Mouse (Mus musculus): ENCODE measurements around the gene Dlg2. TPM values are rescaled to one million over a fixed set of nuclear protein-coding genes. Genes with fewer than 3 reads are reported as not detected.

Dlg2 gene
- polyA plus RNA-seq, 1 experiment: 1.7 TPM

DNA sequence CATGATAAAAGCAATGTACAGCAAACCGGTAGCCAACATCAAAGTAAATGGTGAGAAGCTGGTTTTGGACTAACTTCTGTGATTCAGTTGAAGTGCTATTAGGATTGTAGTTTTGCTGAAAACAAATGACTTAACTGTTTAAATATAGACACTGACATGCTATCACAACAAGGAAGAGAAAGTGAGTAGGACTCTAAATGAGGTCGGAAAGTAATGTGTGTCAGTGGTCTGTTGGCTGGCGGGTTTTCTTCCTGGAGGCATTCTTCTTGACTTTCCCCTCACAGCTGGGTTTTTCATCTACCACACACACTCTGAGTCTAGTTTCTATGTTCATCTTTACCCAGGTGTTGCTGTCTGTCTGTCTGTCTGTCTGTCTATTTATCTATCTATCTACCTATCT, 1771.1 kb downstream of the Dlg2 start:
- Histone ChIP-seq H3K4me1 (ENCODE audit: control insufficient read depth, insufficient read depth, insufficient read length) (no peaks in the 10 kb centered on the region), H3K4me3 (ENCODE audit: extremely low read depth, insufficient read depth, insufficient read length) (no peak overlapping the region), H3K27ac (ENCODE audit: insufficient read depth, low read length) (no peak overlapping the region), H3K36me3 (ENCODE audit: control insufficient read depth, insufficient read depth, low read length) (no peaks in the 10 kb centered on the region), H3K27me3 (ENCODE audit: control insufficient read depth, insufficient read depth, low read length) (no peaks in the 10 kb centered on the region)
- no peak for DNase-seq (ENCODE audit: low read depth in 1 of 2, low spot score in 2 of 2)
- no peak for TF ChIP-seq POLR2A (IDR thresholded peaks at IDR 0.05; ENCODE audit: low read depth, low read length)
- no peak for TF ChIP-seq CTCF (IDR thresholded peaks at IDR 0.05; ENCODE audit: extremely low read depth, insufficient read depth, insufficient read length, insufficient replicate concordance)
- WGBS: 90% methylated on average over 3 of the region's 3 CpGs

DNA sequence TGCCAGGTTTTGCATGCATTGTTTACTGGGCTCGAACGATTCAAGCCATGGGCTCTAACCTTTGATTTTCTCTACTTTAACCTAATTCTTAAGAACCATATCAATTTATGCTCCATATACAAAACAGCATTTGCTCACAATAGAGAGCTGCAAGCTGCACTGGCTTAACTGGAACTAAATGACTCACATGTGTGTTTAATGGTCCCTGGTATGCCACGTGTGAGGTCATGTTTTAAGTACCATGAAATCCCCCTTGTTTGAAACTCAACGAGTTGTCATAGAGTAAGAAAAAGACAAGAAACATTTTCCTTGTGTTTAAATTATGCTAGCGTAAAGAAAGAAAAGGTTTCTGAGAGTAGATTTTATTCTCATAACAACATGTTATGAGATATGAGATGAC, 1772.1 kb downstream of the Dlg2 start:
- no peak for DNase-seq (ENCODE audit: low read depth in 1 of 2, low spot score in 2 of 2)
- H3K4me1 ChIP-seq (ENCODE audit: control insufficient read depth, insufficient read depth, insufficient read length): no peaks in the 10 kb centered on the region
- 86% methylated on average over 5 of the region's 5 CpGs for WGBS
- TF ChIP-seq CTCF (IDR thresholded peaks at IDR 0.05; ENCODE audit: extremely low read depth, insufficient read depth, insufficient read length, insufficient replicate concordance) (no peak), POLR2A (IDR thresholded peaks at IDR 0.05; ENCODE audit: low read depth, low read length) (no peak)
- no peak overlapping the region for H3K27ac ChIP-seq (ENCODE audit: insufficient read depth, low read length)
- H3K27me3 ChIP-seq (ENCODE audit: control insufficient read depth, insufficient read depth, low read length): no peaks in the 10 kb centered on the region
- no peak overlapping the region for H3K4me3 ChIP-seq (ENCODE audit: extremely low read depth, insufficient read depth, insufficient read length)
- H3K36me3 ChIP-seq (ENCODE audit: control insufficient read depth, insufficient read depth, low read length): no peaks in the 10 kb centered on the region

DNA sequence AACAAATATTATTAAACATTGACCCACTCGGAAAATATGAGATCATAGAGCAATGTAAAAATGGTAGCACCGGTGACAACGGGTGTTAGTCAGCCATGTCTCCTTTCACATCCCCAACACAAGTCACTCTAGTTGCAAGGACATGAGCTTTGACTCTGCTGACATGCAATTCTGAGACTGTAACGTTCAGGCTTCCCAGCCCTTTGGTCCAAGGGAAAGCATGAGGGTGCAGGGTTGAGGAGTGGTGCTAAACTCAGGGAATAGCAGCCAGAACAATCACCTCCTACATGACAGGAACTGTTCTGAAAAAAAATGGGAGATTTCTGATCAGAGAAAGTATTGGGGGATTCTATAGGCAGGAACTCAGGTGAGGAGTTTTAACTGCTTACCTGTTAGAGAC, 1781.7 kb downstream of the Dlg2 start:
- no peak overlapping the region for H3K4me3 ChIP-seq (ENCODE audit: extremely low read depth, insufficient read depth, insufficient read length)

DNA sequence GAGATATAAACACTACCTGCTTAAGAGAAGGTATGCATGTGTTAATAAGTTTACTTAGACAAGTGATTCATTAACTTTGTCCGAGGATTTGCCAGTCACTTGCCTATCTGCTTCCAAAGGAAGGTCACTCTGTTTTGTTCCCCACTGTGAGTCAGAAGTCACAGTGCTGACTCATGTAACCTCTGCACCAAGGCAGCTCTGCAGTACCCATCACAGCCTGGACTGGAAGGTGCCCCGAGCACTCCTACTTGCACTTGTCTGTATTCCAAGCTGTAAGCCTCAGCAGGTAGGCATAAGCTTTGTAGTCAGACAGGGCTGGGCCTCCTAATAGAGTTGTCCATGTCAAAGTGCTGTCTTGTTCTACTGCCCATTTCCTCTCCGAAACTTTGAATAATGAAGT, 1782.2 kb downstream of the Dlg2 start:
- 73% methylated on average over 3 of the region's 3 CpGs for WGBS
- no peak overlapping the region for H3K4me3 ChIP-seq (ENCODE audit: extremely low read depth, insufficient read depth, insufficient read length)
- no peak overlapping the region for H3K27ac ChIP-seq (ENCODE audit: insufficient read depth, low read length)
- H3K27me3 ChIP-seq (ENCODE audit: control insufficient read depth, insufficient read depth, low read length): no peaks in the 10 kb centered on the region
- H3K4me1 ChIP-seq (ENCODE audit: control insufficient read depth, insufficient read depth, insufficient read length): no peaks in the 10 kb centered on the region
- no peak for TF ChIP-seq CTCF (IDR thresholded peaks at IDR 0.05; ENCODE audit: extremely low read depth, insufficient read depth, insufficient read length, insufficient replicate concordance)
- no peak for TF ChIP-seq POLR2A (IDR thresholded peaks at IDR 0.05; ENCODE audit: low read depth, low read length)
- H3K36me3 ChIP-seq (ENCODE audit: control insufficient read depth, insufficient read depth, low read length): no peaks in the 10 kb centered on the region
- DNase-seq (ENCODE audit: low read depth in 1 of 2, low spot score in 2 of 2): no peak

More for the DNA sequence above, 1781.7 kb downstream of the Dlg2 start:
- H3K27me3 ChIP-seq (ENCODE audit: control insufficient read depth, insufficient read depth, low read length): no peaks in the 10 kb centered on the region
- WGBS: 90% methylated on average over 4 of the region's 4 CpGs
- no peak for DNase-seq (ENCODE audit: low read depth in 1 of 2, low spot score in 2 of 2)
- H3K27ac ChIP-seq (ENCODE audit: insufficient read depth, low read length): no peak overlapping the region
- H3K4me1 ChIP-seq (ENCODE audit: control insufficient read depth, insufficient read depth, insufficient read length): no peaks in the 10 kb centered on the region
- H3K36me3 ChIP-seq (ENCODE audit: control insufficient read depth, insufficient read depth, low read length): no peaks in the 10 kb centered on the region
- TF ChIP-seq CTCF (IDR thresholded peaks at IDR 0.05; ENCODE audit: extremely low read depth, insufficient read depth, insufficient read length, insufficient replicate concordance): no peak
- TF ChIP-seq POLR2A (IDR thresholded peaks at IDR 0.05; ENCODE audit: low read depth, low read length): no peak

DNA sequence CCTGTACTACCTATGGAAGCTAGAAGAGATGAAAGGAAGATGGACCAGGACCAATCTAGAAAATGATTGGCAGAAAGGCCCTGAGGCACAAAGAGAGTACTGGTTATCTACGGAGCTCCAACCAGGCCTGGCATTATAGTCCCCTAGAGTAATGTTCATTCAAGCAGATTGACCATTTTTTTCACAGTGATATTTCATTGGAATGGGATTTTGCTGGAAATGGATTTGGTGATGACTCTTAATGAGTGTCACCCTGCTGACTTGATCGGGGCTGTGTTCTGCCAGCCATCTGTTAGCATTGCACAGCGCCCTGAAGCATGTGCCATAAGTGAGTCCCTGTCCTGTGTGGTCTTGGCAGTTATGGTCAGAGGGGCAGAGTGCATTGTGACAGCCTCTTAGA, 1787.9 kb downstream of the Dlg2 start:
- no peak for DNase-seq (ENCODE audit: low read depth in 1 of 2, low spot score in 2 of 2)
- H3K27me3 ChIP-seq (ENCODE audit: control insufficient read depth, insufficient read depth, low read length): no peaks in the 10 kb centered on the region
- H3K27ac ChIP-seq (ENCODE audit: insufficient read depth, low read length): no peak overlapping the region
- no peaks in the 10 kb centered on the region for H3K36me3 ChIP-seq (ENCODE audit: control insufficient read depth, insufficient read depth, low read length)
- no peak overlapping the region for H3K4me3 ChIP-seq (ENCODE audit: extremely low read depth, insufficient read depth, insufficient read length)
- WGBS: 95% methylated on average over 3 of the region's 3 CpGs
- no peaks in the 10 kb centered on the region for H3K4me1 ChIP-seq (ENCODE audit: control insufficient read depth, insufficient read depth, insufficient read length)
- TF ChIP-seq CTCF (IDR thresholded peaks at IDR 0.05; ENCODE audit: extremely low read depth, insufficient read depth, insufficient read length, insufficient replicate concordance): no peak
- no peak for TF ChIP-seq POLR2A (IDR thresholded peaks at IDR 0.05; ENCODE audit: low read depth, low read length)

DNA sequence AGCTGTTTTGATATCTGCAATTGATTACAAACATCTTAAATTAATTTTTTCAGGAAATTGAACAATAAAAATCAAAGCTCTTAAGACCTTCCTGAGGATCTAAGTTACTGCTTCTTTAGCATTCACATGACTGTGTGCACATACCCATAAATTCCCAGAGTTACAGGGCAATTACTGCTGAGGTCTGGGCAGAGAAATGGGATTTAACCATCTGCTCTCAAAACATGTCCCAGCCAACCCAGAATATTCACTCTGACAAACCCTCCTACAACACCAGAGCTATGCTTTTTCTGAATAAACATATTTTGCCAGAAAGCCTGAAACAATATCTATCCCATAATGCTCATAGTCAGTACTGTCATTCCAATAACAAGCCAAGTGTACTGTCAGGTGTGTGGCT, 1788.5 kb downstream of the Dlg2 start:
- H3K36me3 ChIP-seq (ENCODE audit: control insufficient read depth, insufficient read depth, low read length): no peaks in the 10 kb centered on the region
- DNase-seq (ENCODE audit: low read depth in 1 of 2, low spot score in 2 of 2): no peak
- H3K27ac ChIP-seq (ENCODE audit: insufficient read depth, low read length): no peak overlapping the region
- H3K27me3 ChIP-seq (ENCODE audit: control insufficient read depth, insufficient read depth, low read length): no peaks in the 10 kb centered on the region
- H3K4me3 ChIP-seq (ENCODE audit: extremely low read depth, insufficient read depth, insufficient read length): no peak overlapping the region
- TF ChIP-seq POLR2A (IDR thresholded peaks at IDR 0.05; ENCODE audit: low read depth, low read length) (no peak), CTCF (IDR thresholded peaks at IDR 0.05; ENCODE audit: extremely low read depth, insufficient read depth, insufficient read length, insufficient replicate concordance) (no peak)
- H3K4me1 ChIP-seq (ENCODE audit: control insufficient read depth, insufficient read depth, insufficient read length): no peaks in the 10 kb centered on the region

DNA sequence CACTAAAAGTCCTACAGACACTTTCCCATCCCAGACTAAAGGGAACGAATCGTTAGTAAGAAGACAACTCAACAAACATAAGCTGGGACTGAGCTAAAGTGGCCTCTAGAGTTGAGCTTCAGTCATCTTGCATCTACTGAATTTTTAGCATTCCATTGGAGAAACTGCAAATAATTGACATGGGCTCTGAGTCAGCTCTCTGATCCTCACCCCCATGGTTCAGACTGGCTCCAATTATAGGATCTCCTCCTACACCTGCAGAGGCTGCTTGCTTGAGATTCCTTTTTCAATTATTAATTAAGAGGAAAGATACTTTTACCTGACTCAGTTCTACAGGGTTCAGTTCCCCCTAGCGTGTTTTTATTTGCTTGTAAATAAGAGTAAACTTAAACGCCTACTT, 1798.9 kb downstream of the Dlg2 start:
- Histone ChIP-seq H3K36me3 (ENCODE audit: control insufficient read depth, insufficient read depth, low read length) (no peaks in the 10 kb centered on the region), H3K27me3 (ENCODE audit: control insufficient read depth, insufficient read depth, low read length) (no peaks in the 10 kb centered on the region), H3K27ac (ENCODE audit: insufficient read depth, low read length) (no peak overlapping the region), H3K4me3 (ENCODE audit: extremely low read depth, insufficient read depth, insufficient read length) (no peak overlapping the region), H3K4me1 (ENCODE audit: control insufficient read depth, insufficient read depth, insufficient read length) (no peaks in the 10 kb centered on the region)
- WGBS: 86% methylated on average over 4 of the region's 4 CpGs
- no peak for DNase-seq (ENCODE audit: low read depth in 1 of 2, low spot score in 2 of 2)
- TF ChIP-seq CTCF (IDR thresholded peaks at IDR 0.05; ENCODE audit: extremely low read depth, insufficient read depth, insufficient read length, insufficient replicate concordance): no peak
- TF ChIP-seq POLR2A (IDR thresholded peaks at IDR 0.05; ENCODE audit: low read depth, low read length): no peak
